Mouse (Mus musculus) ovary, adult 18-20 months (tissue): ENCODE results near the gene Smdt1.
"Not testable (repeated sequence)": the region's sequence is repeated elsewhere in the genome, so short reads cannot be mapped to it uniquely, and the experiment has no call there.

ENCODE experiments used
- DNase-seq: peaks from one replicate; pipeline ENCODE4 v3.0.0; 2022; ENCODE audit warnings: low spot score, mixed read lengths

Gene Smdt1

DNA sequence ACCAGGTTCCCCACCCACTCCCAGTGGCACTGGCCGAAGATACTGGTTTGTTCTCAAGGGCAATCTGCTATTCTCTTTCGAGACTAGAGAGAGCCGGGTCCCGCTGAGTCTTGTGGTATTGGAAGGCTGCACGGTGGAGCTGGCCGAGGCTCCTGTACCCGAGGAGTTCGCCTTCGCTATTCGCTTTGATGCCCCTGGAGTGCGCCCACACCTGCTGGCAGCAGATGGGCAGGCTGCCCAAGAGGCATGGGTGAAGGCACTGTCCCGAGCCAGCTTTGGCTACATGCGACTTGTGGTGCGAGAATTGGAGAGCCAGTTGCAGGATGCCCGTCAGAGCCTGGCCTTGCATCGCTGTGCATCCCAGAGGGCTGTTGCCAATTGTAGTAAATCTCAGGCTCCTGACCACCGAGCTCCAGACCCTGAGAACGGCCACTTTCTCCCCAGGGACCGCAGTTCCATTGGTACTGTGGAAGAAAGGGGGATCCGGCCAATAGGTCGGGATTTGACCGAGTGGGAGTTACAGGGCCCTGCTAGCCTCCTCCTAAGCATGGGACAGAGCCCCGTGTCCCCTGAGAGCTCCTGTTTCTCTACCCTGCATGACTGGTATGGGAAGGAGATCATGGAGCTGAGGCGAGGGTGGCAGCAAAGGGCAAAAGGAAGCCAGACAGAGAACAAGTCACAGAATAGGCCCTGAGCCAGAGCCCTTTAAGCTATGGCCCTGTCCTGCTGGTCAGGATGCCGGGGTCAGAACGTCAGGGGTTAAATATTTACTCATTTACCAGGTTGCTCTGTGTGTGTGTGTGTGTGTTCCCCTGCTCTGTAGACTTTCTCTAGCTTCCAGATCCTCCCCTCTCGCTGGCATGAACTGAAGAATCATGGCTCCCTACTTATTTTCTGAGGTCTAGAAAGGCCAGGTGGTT is 4.9 kb downstream of the Smdt1 start:
- DNase-seq = no peak

DNA sequence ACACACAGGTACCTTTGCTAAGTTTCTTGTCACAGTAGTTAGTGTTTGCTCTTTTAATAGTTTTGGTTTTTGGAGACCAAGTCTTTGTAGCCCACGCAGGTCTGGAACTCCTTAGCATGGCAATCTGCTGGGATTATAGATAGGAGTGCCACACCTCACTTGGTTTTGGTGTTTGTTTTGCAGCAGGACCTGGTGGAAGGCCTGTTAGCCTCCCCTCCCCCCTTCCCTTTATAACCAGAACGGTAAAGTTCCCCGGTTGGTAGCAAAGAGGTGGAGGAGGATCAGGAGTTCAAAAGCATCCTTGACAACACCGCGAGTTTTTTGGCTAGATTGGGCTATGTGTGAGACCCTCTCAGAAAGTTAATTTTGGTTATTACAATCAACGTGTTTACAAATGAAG is 6.2 kb downstream of the Smdt1 start:
- DNase-seq = no peak

DNA sequence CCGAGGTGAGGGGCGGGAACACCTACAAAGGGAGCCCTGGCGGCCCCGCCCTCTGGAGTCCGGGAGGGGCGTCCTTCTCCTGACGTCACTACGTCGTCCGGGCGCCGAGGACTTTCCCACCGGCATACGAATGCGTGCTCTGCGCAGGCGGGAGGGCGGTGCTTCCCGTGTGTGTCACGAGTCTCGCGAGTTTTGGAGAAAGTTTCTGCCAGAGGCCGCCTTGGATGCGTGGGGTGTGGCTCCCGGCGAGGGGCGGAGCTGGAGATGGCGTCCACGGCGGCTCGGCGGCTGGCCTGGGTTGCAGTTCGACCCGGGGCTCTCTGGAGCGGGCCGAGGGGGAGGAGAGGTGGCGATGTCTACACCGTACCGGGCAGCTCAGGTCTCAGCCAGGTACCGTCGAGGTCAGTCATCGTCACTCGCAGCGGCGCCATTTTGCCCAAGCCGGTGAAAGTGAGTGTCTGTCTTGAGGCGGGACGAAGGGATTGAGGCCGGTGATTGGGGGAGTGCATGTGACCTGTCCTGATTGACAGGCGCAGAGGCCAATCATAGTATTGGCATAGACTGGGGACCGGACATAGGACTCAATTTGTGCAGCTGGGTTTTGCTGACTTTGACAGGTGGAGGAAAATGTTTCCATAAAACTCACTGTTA is 7.2 kb downstream of the Smdt1 start:
- DNase-seq = peak; percentile 96

DNA sequence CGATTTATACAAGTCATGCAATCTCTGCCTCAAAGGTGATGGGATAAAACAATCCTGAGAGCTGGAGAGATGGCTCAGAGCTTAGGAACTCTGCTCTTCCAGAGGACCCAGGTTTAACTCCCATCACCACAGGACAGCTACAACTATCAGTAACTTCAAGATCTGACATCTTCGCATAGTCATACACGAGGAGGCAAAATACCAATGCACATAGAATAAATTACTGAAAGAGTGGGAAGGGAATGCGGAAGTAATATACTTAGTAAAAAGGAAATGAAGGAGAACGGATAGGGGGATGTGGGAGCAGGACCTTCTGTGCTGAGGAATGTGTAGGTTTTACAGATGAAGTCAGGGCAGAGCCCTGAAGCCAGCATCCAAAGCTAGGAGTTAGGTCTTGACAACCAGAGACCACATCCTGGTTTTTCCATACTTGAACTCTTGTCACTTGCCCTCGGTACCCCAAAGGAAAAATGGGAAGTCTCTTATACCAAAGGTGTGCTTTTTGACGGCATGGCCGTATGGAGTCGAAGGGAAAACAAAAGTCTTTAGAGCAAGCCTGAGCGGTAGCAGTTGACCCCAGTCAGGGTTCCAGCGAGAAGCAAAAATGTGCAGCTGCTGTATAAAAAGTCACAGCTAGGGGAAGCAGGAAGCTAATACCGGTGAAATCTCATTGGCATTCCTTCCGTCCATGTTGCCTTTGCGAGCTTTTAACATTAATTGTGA is 8.0 kb downstream of the Smdt1 start:
- DNase-seq = no peak

DNA sequence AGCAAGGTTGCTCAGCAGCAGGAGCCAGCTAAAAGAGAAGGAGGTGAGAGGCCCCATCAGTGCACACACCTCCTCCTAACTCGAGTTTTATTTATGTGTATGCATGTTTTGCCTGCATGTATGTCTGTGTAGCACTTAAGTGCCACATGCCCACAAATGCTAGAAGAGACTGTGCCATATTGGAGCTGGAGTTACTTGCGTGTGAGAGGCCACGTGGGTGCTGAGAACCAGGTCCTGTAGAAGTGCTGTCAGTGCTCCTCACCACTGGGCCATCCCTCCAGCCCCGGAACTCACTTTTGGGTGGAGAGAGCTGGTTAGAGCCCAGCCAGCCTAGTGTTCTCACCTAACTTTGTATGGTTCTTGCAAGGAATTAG is 8.5 kb downstream of the Smdt1 start:
- no peak for DNase-seq

- no peak for DNase-seq
Observed at GRCm38 (mm10) chr15:82347852-82348251, 9.1 kb downstream of the Smdt1 start.

- DNase-seq = no peak
Observed at GRCm38 (mm10) chr15:82348258-82348998, 9.7 kb downstream of the Smdt1 start.

DNA sequence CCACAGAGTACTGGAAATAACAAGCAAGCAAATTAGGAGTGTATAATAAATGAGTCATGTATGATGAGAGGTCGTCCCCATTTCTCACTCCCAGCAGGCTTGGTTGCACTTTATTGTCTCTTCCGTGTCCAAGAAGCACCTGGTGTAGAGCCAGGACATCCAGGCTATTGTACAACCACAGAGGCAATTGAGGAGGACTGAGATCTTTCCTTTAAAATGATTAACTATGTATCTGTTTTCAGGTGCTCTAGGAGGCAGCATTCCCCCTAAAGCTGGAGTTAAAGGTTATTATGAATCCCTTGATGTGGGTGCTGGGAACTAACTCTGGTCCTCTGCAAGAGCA is 10.2 kb downstream of the Smdt1 start:
- DNase-seq = no peak

- DNase-seq = no peak
Observed at GRCm38 (mm10) chr15:82350349-82350748, 11.6 kb downstream of the Smdt1 start.

- DNase-seq = no peak
Observed at GRCm38 (mm10) chr15:82351480-82351879, 12.7 kb downstream of the Smdt1 start.

- no peak for DNase-seq
Observed at GRCm38 (mm10) chr15:82353078-82353744, 14.5 kb downstream of the Smdt1 start.

- no peak for DNase-seq
Observed at GRCm38 (mm10) chr15:82353745-82354113, 15.0 kb downstream of the Smdt1 start.

- peak; percentile 98 for DNase-seq
Observed at GRCm38 (mm10) chr15:82354126-82354945, 15.6 kb downstream of the Smdt1 start, which contains the start of gene Ndufa6. Gene Ndufa6, minus strand, starts transcription at chr15:82354322.

DNA sequence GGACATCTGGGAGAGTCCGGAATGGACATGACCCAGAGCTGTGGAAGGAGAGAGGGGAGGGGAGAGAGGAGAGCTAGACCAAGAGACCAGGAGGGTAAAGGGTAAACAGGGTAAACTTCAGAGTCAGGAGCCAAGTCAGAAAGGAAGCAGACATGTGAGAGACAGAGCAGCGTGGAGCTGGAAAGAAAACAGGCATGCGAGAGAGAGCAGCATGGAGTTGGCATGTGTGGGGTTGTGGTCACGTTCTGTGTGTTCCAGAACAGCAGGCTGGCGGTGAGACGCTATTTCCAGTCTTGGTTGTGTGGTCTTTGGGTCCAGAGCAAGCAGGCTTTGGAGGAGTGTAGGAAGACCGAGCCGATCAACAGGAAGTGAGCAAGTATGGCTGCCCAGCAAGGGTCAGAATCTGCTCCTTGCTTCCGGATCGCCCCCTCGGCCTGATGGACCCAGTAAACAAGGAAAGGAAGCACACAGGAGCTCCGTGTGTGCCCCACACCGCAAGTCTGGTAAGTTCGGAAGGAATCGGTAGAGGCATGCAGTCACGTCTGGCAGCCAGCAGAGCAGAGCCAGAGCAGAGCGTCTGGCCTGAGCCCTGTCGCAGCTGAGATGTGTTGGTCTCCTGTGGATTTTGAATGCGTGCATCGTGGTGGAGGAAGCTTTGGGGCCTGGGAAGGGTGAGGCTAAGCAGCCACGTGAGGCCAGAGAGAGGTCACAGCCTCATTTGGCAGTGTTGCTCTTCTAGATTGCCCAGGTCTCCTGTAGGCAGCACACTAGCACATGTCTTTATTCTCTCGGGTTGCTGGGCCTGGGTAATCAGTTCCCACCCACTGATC is 19.9 kb downstream of the Smdt1 start:
- DNase-seq = no peak

DNA sequence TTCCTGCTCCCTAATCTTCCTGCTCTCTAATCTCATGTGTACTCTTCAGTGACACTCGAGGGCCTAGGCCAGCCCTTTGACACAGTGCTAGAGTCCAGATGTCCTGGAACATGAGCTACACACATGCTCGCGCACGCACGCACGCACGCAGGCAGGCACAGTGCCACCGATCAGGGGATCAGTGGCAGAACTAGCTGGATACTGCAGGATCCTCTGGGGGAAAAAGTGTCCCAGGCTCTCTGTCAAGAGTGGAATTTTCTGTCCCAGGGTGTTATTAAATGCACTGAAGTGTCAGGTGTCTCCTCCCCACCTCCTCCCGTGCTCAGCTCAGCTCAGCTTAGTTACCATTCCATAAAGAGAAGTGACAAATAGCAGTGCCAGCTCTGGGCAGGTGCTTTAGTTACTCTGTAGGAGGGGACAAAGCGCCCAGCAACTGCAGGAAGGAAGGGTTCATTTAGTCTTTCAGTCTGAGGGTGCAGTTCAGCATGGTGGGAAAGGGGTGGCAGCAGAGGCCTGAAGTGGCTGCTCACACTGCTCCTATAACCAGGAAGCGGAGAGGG is 22.8 kb downstream of the Smdt1 start:
- DNase-seq = peak; percentile 22

DNA sequence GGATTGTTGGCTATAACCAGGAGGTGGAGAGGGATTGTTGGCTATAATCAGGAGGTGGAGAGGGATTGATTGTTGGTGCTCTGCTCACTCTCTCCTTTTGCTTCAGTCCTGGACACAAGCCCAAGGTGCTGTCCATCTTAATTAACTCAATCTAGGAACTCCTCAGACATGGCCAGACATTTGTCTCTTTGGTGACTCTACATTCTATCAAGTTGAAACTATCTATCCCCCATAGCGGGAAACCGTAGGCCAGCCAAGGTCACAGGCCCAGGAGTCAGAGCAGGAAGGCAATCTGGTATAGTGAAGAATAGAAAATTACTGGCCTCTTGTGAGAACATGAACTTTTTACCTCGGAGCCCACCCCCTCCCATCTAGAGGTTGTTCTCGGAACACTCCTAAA is 23.5 kb downstream of the Smdt1 start:
- DNase-seq = no peak

GRCm38 (mm10) chr15:82363801-82364200 is 25.0 kb downstream of the Smdt1 start:
- DNase-seq = not testable (repeated sequence)

DNA sequence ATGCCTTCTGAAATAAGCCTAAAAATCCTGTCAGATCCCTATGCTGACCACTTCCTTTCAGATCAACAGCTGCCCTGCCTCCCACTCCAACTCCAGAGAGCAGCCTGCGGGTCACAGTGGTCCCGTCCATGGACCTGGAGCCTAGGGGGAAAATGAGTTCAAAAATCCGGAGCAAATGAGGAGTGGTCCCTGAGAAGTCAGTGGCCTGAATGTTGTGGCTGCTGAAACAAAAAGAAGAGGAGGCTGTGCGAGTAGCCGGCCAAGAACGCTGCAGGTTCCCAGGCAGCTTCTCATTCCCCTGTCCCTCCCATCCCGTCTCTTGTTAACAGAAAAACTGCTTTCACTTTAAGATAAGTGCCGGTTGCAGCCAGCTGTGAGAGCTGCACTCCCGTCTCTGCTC is 25.8 kb downstream of the Smdt1 start:
- DNase-seq = not testable (repeated sequence)

GRCm38 (mm10) chr15:82368146-82368545 is 29.4 kb downstream of the Smdt1 start:
- DNase-seq = no peak
